Mouse (Mus musculus): ENCODE results near the gene Stum. TPM values are rescaled to one million over a fixed set of nuclear protein-coding genes. Genes with fewer than 3 reads are reported as not detected.

Gene Stum
- polyA plus RNA-seq, 1 experiment from 2014 or later, result 4.3 TPM

DNA sequence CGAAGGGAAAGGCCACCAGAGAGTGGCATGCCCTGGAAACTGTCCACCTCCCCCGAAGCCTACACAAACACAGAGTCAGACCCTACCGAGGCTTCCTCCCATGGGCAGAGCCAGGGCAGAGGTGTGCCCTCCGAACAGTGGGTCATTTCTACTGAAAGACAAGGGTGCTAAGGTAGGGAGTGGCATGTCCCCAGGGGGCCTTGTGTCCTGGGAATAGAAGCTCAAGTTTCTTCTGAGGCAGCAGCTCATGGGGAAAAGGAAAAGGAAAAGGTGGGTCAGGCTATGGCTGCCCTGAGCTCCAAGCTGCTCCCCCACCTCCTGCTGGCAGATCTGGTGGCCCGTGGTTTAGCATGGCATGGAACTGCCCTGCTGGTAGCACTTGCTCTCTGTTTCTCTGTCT lies 73.5 kb downstream of the Stum start:
- no peaks in the 10 kb centered on the region for H3K36me3 ChIP-seq
- no peaks in the 10 kb centered on the region for H3K27me3 ChIP-seq
- H3K4me2 ChIP-seq, result no peak overlapping the region
- H3K4me3 ChIP-seq, result no peak overlapping the region
- H3K9me3 ChIP-seq, result no peaks in the 10 kb centered on the region
- no peak overlapping the region for H3K27ac ChIP-seq
- H3K9ac ChIP-seq, result no peak overlapping the region
- 73% methylated on average over 5 of the region's 5 CpGs for WGBS
- peaks cover 16% of the 10 kb centered on the region for H3K4me1 ChIP-seq (replicated peaks)
- no peak for ATAC-seq (ENCODE audit: low FRiP score)

DNA sequence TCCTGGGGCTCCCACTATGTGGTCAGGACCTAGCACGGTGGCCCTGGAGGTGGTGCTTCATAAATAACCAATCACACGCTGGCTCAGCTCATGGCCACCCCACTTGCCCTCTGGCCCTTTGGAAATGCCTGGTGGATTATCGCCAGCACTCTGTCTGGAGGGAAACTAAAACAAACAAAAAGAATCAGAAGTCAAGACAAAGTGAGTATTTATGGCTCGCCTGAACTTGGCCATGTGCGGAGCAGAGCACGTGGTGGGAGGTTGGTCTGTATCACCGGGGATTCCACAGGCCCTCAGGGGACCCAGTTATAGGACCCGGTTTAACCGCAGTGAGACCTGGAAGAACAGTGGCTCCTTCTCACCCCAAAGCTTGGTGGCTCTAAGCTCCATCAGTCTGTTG lies 74.5 kb downstream of the Stum start:
- ATAC-seq (ENCODE audit: low FRiP score), result no peak
- Histone ChIP-seq H3K4me1 (replicated peaks) (peaks cover 19% of the 10 kb centered on the region), H3K36me3 (no peaks in the 10 kb centered on the region), H3K9ac (no peak overlapping the region), H3K27me3 (no peaks in the 10 kb centered on the region), H3K9me3 (no peaks in the 10 kb centered on the region), H3K27ac (no peak overlapping the region), H3K4me2 (no peak overlapping the region), H3K4me3 (no peak overlapping the region)
- WGBS, result 73% methylated on average over 9 of the region's 9 CpGs

DNA sequence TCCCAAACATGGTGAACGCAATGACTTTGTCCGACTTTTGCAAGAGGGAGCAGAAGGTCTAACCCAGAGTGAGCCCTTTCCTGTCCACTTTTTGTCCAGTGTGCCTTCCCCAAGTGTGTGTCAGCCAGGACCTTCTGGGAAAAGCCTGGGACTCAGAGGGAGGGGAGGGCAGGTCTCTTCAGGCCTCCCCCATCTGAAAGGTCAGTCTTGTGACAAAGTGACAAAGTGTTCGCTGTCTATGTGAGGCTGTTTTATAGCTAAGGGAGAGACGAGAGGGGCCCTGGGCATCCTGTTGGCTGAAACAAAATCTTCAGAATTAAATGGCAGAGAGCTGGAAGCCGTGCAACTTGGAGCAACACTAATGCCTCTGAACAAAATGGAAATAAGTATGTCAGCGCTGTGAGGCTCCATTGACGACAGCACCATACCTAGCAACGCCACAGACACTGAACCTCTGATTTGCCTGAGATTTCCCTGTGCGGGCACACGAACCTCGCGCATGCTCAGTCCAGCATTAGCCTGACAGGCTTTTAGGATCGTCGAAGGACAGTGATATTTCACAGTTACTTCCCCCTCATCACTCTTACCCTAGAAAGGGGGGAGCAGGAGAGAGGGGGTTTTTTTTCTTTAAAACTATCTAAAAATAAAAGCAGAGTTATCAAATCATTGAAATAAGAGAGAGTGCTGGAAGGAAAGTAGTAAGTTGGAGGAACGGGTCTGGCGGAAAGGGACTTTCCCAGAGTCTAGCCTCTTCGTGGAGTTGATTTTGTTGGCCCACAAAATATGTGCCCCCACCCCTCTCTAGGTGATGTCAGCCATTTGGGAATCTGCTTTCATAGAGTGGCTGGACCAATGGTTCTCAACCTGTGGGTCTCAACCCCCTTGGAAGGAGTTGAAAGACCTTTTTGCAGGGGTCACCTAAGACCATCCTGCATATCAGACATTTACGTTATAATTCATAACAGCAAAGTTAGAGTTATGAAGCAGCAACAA lies 75.3 kb downstream of the Stum start:
- H3K27me3 ChIP-seq, result no peaks in the 10 kb centered on the region
- H3K4me3 ChIP-seq, result no peak overlapping the region
- H3K4me2 ChIP-seq, result no peak overlapping the region; the same call in 1 of the 2 replicates
- peaks cover 19% of the 10 kb centered on the region for H3K4me1 ChIP-seq (replicated peaks)
- ATAC-seq (ENCODE audit: low FRiP score), result peak; percentile 22
- H3K27ac ChIP-seq, result peak overlapping the region; percentile 70
- no peaks in the 10 kb centered on the region for H3K36me3 ChIP-seq
- no peaks in the 10 kb centered on the region for H3K9me3 ChIP-seq
- 76% methylated on average over 18 of the region's 18 CpGs for WGBS
- H3K9ac ChIP-seq, result no peak overlapping the region

DNA sequence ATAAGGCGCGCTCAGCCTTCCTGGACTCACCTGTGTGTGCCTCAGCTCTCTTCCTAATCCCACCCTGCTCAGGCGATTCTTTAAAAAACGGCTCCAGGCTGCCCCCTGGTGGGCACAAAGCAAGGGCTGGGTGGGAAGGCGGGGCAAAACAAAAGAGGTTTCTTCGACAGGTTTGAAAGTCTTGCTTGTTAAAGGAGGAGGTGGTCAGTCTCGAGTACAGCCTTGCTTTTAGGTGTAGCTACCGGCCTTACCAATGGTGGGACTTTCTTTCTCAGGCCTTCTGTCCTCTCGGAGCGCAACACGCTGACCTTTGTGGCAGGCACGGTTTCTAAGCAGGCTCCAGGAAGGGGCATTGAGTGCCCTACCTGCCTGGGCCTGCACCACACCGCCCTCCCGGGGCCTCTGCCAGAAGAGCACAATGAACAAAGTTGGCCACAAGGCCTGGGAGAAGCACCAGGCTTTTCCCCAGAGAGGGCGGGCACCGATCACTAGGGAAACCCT lies 76.1 kb downstream of the Stum start:
- H3K4me2 ChIP-seq, result peak overlapping the region; percentile 44
- H3K4me1 ChIP-seq (replicated peaks), result peaks cover 19% of the 10 kb centered on the region
- H3K9me3 ChIP-seq, result no peaks in the 10 kb centered on the region
- peak overlapping the region; percentile 70 for H3K27ac ChIP-seq
- H3K4me3 ChIP-seq, result peak overlapping the region; percentile 14; the same call in 1 of the 2 replicates
- H3K9ac ChIP-seq, result peak overlapping the region; percentile 3; the same call in 1 of the 2 replicates
- no peaks in the 10 kb centered on the region for H3K36me3 ChIP-seq
- H3K27me3 ChIP-seq, result no peaks in the 10 kb centered on the region
- WGBS, result 15% methylated on average over 16 of the region's 16 CpGs
- ATAC-seq (ENCODE audit: low FRiP score), result peak; percentile 83

DNA sequence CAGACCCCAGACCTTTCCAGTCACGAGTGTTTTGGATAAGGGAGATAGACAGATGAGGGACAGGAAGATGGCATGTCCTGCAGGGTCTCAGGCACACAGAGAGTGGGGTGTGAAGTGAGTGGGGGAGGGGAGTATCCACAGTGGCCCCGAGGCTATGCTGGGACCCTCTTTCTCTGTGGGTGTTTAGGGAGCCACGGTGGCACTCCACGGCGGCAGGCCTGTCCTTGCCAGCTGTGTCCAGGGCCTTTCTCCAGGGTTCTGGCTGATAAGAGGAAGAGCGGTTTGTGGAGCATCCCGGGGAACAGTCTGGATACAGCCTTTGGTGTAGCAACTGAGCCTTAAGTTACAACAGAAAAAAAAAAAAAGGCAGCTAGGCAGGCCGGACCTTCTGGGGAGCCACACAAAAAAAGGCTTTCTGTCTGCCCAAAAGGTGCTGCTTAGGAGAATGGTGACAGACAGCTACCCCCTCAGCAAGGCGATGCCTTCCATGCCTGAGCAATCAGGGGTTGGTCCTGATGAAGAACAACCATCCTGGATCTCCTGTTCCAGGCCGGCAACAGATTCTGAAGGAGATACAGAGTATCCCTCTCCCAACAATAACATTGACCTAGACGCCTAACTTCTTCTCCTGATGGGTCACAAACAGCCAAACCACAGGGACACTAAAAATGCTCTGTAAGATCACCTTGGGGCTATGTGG lies 76.8 kb downstream of the Stum start:
- H3K9ac ChIP-seq, result peak overlapping the region; percentile 13; the same call in 1 of the 2 replicates
- no peaks in the 10 kb centered on the region for H3K9me3 ChIP-seq
- H3K27me3 ChIP-seq, result no peaks in the 10 kb centered on the region
- H3K4me3 ChIP-seq, result no peak overlapping the region
- no peak overlapping the region for H3K4me2 ChIP-seq
- H3K4me1 ChIP-seq (replicated peaks), result peaks cover 19% of the 10 kb centered on the region
- no peak for ATAC-seq (ENCODE audit: low FRiP score)
- WGBS, result 73% methylated on average over 11 of the region's 11 CpGs
- H3K27ac ChIP-seq, result no peak overlapping the region
- H3K36me3 ChIP-seq, result no peaks in the 10 kb centered on the region

DNA sequence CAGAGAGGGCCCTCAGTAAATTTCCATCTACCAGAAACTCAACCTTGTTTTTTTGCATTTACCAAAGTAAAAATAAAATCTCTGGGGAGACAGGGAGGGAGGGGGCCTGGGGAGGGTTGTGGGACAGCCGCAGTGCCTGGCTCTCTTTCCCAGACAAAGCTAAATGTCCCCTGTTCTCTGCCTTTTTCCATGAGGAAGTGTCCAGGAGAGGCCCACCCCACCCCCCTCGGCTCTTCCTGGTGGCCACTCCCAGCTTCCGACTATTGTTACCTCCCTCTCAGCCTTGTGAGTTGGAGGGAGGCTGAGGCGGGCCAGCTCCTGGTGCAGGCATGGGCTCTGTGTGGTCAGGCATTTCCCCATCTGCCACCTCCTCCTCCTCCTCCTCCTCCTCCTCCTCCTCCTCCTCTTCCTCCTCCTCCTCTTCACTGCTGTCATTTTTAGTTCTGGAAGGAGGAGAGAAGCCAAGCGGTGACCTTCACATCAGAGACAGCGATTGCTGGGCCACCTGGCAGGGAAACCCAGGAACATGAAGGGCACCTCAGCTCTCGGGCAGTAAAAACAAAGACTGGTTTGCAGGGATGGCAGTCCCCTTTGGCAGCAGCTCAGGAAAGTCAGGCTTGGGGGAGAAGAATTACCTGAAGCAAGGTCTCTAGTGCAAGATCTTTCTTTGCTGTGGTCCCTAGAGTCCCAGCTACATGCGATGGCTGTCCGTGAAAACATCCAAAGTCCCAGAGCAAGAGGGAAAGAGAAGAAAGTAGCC lies 77.5 kb downstream of the Stum start:
- WGBS, result 87% methylated on average over 9 of the region's 9 CpGs
- no peak overlapping the region for H3K4me2 ChIP-seq
- H3K36me3 ChIP-seq, result no peaks in the 10 kb centered on the region
- H3K27ac ChIP-seq, result no peak overlapping the region
- H3K27me3 ChIP-seq, result no peaks in the 10 kb centered on the region
- peak overlapping the region; percentile 13; the same call in 1 of the 2 replicates for H3K9ac ChIP-seq
- no peaks in the 10 kb centered on the region for H3K9me3 ChIP-seq
- peaks cover 19% of the 10 kb centered on the region for H3K4me1 ChIP-seq (replicated peaks)
- H3K4me3 ChIP-seq, result no peak overlapping the region
- ATAC-seq (ENCODE audit: low FRiP score), result no peak

DNA sequence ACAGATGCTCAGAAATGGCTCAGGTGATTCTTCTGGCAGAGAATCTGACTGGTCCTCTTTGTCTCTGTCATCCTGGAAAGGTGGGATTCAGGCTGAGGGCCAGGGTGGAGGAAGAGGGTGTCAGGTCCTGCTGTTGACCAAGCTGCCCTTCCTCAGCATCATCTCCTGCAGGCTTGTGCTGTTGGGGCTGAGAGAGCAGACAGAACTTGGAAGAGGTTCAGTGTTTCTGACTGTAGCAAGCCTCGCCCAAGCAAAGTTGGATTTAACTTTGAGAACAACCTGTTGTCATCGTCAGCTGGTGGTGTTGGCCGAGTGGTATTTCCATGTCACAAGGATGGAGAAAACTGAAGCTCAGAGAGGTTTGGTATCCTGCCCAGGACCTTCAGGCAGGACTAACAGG lies 78.6 kb downstream of the Stum start:
- H3K27me3 ChIP-seq, result no peaks in the 10 kb centered on the region
- no peaks in the 10 kb centered on the region for H3K9me3 ChIP-seq
- no peak overlapping the region for H3K9ac ChIP-seq
- no peak overlapping the region for H3K4me3 ChIP-seq
- WGBS, result 91% methylated on average over 3 of the region's 3 CpGs
- H3K4me1 ChIP-seq (replicated peaks), result peaks cover 19% of the 10 kb centered on the region
- no peak overlapping the region for H3K4me2 ChIP-seq
- no peak for ATAC-seq (ENCODE audit: low FRiP score)
- H3K27ac ChIP-seq, result peak overlapping the region; percentile 60
- no peaks in the 10 kb centered on the region for H3K36me3 ChIP-seq

DNA sequence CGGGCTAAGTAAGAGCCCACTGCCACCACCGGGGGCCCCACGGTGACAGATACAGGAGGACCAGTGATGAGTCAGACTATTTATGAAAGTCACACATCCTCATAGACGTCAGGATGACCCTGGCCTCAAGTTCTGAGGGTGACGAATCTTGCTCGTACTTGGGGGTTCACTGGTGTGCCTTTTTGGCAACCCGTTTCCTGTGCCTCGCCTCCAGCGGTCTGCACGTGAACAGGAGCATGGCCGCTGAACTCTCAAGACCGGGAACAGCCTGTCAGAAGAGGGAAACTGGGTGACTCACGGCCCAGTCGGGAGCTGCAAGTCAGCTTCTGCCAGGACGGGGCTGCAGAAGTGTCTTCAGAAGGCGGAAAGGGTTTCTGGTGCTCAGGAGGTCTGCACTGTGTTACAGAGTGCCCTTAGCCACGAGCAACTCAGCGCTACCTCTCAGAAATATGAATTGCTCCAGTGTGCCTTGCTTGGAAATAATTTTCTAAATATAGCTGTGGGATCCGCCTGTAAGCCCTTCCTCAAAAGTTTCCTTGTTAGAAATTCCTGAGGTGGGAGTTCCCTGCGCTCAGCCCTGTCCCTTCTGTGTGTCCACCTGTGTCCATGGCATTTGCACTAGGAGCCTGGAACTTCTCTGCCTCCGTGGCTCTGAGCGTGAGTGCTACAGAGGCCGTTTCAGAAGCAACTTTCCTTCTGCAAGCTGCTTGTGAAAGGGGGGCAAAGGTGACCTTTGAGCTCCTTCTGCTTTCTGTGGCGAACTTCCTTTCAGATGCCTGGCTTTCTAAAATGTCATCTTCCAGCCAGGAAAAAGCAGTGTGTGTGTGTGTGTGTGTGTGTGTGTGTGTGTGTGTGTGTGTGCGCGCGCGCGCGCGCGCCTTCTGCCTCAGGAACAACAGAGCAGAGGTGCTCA lies 79.4 kb downstream of the Stum start:
- Histone ChIP-seq H3K36me3 (no peaks in the 10 kb centered on the region), H3K4me2 (no peak overlapping the region), H3K9me3 (no peaks in the 10 kb centered on the region), H3K27ac (peak overlapping the region; percentile 60), H3K27me3 (no peaks in the 10 kb centered on the region), H3K9ac (no peak overlapping the region), H3K4me3 (no peak overlapping the region), H3K4me1 (replicated peaks) (peaks cover 19% of the 10 kb centered on the region)
- ATAC-seq (ENCODE audit: low FRiP score), result no peak
- WGBS, result 73% methylated on average over 32 of the region's 32 CpGs

DNA sequence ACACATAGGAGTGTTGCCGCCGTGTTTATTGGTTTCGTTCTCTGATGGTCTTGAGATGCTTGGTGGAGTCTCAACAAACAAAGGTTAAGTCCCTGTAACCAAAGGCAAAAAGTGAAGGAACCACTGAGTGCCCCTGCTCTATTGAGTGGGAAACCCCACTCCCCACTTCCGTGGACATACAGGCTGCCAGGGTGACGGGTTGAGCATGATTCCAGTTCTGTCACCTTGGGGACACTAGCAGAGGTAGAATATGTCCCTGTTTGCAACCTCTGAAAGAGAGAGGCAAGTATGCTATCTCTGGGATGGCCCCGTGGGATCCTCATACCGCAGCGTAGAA lies 80.0 kb downstream of the Stum start:
- Histone ChIP-seq H3K9me3 (no peaks in the 10 kb centered on the region), H3K27ac (no peak overlapping the region; the same call in none of the 2 replicates), H3K4me1 (replicated peaks) (peaks cover 19% of the 10 kb centered on the region), H3K4me2 (no peak overlapping the region), H3K27me3 (no peaks in the 10 kb centered on the region), H3K36me3 (no peaks in the 10 kb centered on the region), H3K4me3 (no peak overlapping the region), H3K9ac (no peak overlapping the region)
- 92% methylated on average over 8 of the region's 8 CpGs for WGBS
- ATAC-seq (ENCODE audit: low FRiP score), result no peak

DNA sequence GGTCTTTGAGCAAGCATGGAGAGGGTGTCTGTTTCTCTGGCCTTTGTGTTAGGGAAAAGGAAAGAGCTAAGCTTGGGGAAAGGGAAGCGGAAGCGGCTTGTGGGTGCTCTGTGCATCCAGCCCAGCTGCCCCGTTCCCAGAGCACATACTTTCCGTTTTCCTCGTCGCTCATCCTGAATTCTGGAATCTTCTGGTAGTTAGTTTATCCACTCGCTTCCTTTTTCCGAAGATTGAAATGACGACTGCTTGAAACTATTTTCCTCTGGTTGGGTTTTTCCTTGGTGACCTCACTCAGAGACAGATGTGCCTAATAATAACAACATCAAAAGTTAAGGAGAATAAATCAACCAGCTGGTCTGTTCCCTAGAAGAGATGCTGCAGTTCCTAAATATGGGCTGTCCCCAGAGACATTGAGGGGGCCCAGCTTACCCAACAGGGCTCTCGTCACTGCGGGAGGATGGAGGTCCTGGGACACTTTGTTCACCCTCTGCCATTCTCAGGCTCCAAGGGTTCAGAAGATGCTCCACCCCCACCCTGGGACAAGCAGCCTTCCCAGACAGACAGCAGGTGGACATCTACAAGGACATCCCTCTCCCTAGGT lies 80.7 kb downstream of the Stum start:
- H3K9me3 ChIP-seq, result no peaks in the 10 kb centered on the region
- no peaks in the 10 kb centered on the region for H3K27me3 ChIP-seq
- no peak overlapping the region for H3K27ac ChIP-seq
- no peak overlapping the region for H3K9ac ChIP-seq
- 89% methylated on average over 11 of the region's 11 CpGs for WGBS
- H3K36me3 ChIP-seq, result no peaks in the 10 kb centered on the region
- H3K4me2 ChIP-seq, result no peak overlapping the region
- no peak for ATAC-seq (ENCODE audit: low FRiP score)
- no peak overlapping the region for H3K4me3 ChIP-seq
- H3K4me1 ChIP-seq (replicated peaks), result peaks cover 16% of the 10 kb centered on the region

DNA sequence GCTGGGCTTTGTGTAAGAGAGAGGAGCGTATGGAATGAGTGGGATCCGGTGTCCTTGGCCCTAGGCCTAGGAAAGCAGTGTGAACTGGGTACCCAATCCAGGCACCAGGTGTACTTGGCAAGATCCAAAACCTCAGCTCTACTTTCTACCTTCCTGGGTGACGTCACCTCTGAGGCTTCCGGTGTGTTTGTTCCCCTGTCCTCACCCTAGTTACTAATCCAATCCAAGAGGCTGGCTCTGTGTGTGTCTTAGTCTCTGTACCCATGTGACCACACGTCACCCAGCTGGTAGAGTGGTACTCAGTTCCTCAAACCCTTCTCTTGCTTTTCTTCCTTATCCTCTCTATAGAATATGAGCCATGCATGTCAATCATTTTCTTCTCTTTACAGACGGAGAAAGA lies 81.6 kb downstream of the Stum start:
- ATAC-seq (ENCODE audit: low FRiP score), result no peak
- H3K36me3 ChIP-seq, result no peaks in the 10 kb centered on the region
- no peak overlapping the region for H3K9ac ChIP-seq
- no peaks in the 10 kb centered on the region for H3K9me3 ChIP-seq
- H3K4me1 ChIP-seq (replicated peaks), result peaks cover 8% of the 10 kb centered on the region
- H3K4me2 ChIP-seq, result no peak overlapping the region
- WGBS, result 90% methylated on average over 6 of the region's 6 CpGs
- no peak overlapping the region for H3K4me3 ChIP-seq
- no peaks in the 10 kb centered on the region for H3K27me3 ChIP-seq
- H3K27ac ChIP-seq, result 0 out of 2 replicates have a peak overlapping the region, but pooled peaks have one; percentile 18
